Mouse (Mus musculus): ENCODE measurements around the gene Chchd3. TPM values are rescaled to one million over a fixed set of nuclear protein-coding genes. Genes with fewer than 3 reads are reported as not detected.

Gene Chchd3
- total RNA-seq, 4 experiments from 2014 or later = 78.6 to 86.8 (median 83.2) TPM

GRCm38 (mm10) chr6:33004607-33005006 is 55.5 kb downstream of the Chchd3 start:
- no peak for DNase-seq (ENCODE audit: low spot score in 2 of 2)

DNA sequence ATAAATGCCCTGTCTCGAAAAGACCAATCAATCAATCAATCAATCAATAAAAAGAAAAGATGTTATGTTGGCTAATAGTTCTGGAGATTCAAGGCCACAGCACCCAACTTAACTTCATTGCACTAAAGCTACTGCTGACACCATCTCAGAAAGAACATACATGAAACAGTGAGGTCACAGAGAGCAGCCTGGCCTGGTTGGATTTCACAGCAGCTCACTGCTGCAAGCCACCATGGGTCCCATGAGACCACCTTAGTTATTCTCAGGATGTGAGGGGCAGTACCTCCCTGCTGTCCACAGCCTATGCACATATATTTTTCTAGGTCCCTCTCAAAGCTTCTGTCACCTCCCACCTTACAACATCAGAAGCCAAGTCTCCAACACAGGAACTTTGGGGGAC is 57.1 kb downstream of the Chchd3 start:
- DNase-seq (ENCODE audit: low spot score in 2 of 2) = no peak

GRCm38 (mm10) chr6:33001271-33001670 is 58.8 kb downstream of the Chchd3 start:
- no peak for DNase-seq (ENCODE audit: low spot score in 2 of 2)

- no peak for DNase-seq (ENCODE audit: low spot score in 2 of 2)
Observed at GRCm38 (mm10) chr6:32996597-32996996, 63.5 kb downstream of the Chchd3 start.

GRCm38 (mm10) chr6:32993847-32994246 is 66.2 kb downstream of the Chchd3 start:
- DNase-seq (ENCODE audit: low spot score in 2 of 2) = no peak

GRCm38 (mm10) chr6:32990061-32990633 is 69.9 kb downstream of the Chchd3 start:
- no peak for DNase-seq (ENCODE audit: low spot score in 2 of 2)

GRCm38 (mm10) chr6:32988561-32988960 is 71.5 kb downstream of the Chchd3 start:
- no peak for DNase-seq (ENCODE audit: low spot score in 2 of 2)

- no peak for DNase-seq (ENCODE audit: low spot score in 2 of 2)
Observed at GRCm38 (mm10) chr6:32983876-32984275, 76.2 kb downstream of the Chchd3 start.

DNA sequence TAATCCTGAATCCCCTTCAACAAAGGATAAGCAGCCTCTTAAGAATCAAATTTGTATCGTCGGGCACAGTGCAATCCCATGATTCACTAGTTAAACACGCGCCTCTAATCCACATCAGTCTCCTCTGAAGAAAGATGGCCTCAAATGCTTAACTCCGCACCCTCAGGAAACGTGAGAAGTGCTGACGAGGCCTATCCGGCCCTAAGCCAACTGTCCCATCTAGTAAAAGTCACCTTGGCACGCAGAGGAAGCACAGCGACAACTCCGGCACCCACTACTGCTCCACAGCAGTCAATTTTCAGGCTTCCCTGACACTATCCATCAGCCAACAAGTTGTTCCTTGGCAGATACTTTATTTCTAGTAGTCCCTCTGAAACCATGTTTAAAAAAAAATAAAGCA is 78.8 kb downstream of the Chchd3 start:
- DNase-seq (ENCODE audit: low spot score in 2 of 2) = no peak

DNA sequence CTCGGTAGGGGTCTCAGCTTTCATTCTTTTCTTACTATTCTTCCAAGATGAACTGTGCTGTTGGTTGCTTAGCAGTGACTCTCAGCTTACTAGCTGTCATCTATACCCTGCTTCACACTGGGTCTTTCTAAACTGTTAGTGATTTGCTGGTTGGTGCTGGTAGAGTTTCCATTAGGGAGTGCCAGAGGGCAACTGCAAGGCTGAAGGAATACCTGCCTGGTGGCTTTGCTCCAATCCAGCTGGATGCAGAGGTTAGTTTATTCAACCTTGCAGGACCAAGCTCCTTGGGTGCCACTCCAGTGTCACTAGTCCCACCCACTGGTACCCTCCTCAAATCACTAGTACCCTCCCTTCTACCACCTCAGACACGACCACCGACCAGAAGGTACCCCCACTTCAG is 81.2 kb downstream of the Chchd3 start:
- DNase-seq (ENCODE audit: low spot score in 2 of 2) = no peak

DNA sequence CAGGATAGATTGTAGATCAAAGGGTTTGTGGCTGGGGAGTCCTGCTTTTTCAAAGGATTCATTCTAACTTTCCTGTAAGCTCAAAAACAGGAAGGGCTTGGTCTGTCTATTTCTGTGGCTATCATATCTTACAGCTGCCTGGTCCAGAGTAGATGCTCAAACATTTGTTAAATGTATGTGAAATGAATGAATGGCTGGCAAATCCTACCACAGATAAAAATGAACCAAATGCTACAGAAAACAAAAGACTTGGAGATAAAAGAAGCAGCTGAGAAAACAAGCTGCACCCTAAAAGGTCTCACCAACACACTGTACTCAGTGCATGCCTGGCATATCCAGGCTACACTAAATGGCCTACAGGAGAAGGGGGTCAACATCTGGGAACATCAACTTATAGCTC is 88.1 kb downstream of the Chchd3 start:
- DNase-seq (ENCODE audit: low spot score in 2 of 2) = no peak

DNA sequence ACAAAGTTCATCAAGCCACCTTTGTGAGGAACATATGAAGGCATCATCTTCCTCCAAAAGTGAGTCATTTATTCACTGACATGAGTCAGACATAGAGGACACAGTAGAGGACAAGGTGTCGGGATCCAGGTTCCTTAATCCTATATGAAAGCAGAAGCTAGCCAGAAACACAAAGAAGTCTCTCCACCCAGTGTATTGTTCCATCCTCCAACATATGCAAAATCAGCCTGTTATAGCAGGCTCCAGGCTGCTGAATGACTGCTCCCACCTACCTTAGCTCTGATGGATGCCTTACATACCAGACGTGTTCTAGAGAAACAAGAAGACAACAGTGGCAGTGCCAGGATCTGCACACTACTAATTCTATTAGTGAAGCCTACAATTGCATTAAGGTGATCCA is 91.1 kb downstream of the Chchd3 start:
- DNase-seq (ENCODE audit: low spot score in 2 of 2) = no peak

GRCm38 (mm10) chr6:32962048-32962447 is 98.0 kb downstream of the Chchd3 start:
- no peak for DNase-seq (ENCODE audit: low spot score in 2 of 2)

GRCm38 (mm10) chr6:32961477-32961876 is 98.6 kb downstream of the Chchd3 start:
- DNase-seq (ENCODE audit: low spot score in 2 of 2) = no peak

DNA sequence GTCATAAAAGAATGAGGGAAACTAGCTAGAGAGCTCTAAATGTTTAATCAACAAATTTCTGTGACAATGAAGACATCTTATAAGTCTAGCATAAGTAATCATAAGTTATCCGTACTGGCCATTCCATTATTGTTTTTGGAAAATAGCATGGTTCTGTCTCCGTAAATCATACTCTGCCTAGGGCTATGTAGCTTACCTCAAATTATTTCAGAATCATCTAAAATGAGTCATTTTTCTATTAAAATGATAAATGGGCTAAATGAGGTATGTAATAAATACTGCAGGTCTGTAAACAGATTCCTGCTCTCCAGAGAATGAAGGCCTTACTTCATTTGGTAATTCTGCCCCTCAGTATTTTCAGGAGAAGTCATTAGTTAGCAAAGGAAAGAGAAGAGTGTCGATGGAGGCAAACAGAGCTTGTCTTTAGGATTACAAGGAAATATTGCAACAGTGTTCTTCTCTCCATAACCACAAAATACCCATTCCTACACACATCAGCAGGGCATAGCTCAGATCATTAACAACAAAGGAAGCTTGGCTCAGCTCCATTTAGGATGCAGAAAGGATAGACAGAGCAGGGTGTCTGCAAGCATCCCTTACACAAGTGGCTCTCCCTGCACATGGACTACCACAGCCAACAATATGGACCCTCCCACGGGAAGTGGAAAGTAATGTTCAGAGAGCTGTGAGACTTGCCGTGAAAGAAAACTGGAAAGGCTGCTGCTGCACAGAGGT is 100.1 kb downstream of the Chchd3 start:
- no peak for DNase-seq (ENCODE audit: low spot score in 2 of 2)

DNA sequence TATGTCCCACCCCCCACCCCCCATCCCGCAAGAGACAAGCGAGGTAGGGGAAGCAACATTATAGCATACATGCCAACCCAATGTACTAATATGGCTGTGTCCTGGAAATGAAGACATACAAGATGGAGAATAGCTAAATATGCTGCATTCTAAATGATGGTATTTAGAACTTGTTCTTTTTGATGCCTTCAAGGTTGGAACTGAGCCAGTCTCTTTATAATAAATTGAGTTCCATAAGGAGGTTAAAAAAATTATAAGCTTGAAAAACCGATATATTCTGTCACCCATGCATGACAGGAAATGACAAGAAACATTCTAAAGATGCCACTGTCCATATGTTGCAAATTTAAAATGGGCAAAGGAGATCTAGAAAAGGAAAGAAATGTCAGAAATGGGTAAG is 104.6 kb downstream of the Chchd3 start:
- no peak for DNase-seq (ENCODE audit: low spot score in 2 of 2)

DNA sequence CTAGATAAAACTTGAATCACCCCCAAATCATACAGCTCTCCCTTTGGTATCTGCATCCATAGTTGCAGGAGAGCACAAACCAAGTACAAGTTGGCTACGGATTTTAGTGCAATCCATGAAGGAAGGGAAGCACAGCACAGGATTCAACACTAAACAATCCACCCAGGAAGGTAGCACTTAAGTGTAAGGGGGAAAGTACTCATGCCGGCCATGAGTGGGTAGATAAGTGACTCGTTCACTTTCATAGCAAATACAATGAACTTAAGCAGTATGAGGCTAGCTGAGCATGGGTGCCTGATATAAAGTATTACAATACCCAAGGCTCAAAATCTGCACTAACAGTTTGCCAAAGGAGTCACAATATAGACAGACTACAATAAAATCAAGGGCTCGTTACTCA is 109.1 kb downstream of the Chchd3 start:
- no peak for DNase-seq (ENCODE audit: low spot score in 2 of 2)

DNA sequence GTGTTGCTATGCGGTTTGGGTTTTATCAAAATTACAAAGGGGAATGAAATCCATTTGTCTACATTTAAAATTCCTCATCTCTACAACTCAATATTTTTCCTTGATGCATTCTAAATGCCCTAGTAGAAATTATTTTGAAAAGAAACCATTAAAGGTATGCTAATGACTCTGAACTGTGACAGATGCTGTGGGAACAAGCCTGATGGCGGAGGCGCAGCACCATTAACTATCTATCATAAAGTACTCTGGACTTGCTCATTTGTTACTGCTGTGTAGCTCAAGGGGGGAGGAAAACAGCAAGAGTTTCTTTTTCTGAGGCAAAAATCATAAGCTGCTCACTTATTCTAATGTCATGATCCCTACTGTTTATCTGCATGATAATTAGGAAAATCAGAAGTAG is 110.4 kb downstream of the Chchd3 start:
- no peak for DNase-seq (ENCODE audit: low spot score in 2 of 2)

GRCm38 (mm10) chr6:32947225-32947624 is 112.8 kb downstream of the Chchd3 start:
- no peak for DNase-seq (ENCODE audit: low spot score in 2 of 2)

- DNase-seq (ENCODE audit: low spot score in 2 of 2) = no peak
Observed at GRCm38 (mm10) chr6:32944956-32945355, 115.1 kb downstream of the Chchd3 start.

GRCm38 (mm10) chr6:32943651-32944050 is 116.4 kb downstream of the Chchd3 start:
- DNase-seq (ENCODE audit: low spot score in 2 of 2) = no peak

- DNase-seq (ENCODE audit: low spot score in 2 of 2) = no peak
Observed at GRCm38 (mm10) chr6:32940299-32940698, 119.8 kb downstream of the Chchd3 start.

DNA sequence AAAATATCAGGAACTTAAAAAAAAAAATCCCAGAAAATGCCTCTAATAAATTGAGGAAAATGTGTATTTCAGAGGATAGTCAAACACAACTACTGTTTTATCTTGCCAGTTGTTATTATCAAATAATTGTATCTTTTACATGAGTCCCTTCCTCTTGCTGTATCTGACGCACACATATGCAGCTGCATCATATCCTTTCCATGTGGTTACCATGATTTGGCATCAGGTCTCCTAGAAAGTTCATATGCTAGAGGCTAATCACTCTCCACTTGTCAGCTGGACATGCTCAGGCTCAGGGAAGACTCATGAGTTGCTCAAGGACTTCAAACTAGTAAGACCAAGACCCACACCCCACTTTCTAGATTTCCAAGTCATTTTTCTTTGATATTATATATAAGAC is 122.4 kb downstream of the Chchd3 start:
- DNase-seq (ENCODE audit: low spot score in 2 of 2) = no peak
